Mouse (Mus musculus) MEL (cell line): ENCODE data around the gene Safb. TPM values are rescaled to one million over a fixed set of nuclear protein-coding genes. Genes with fewer than 3 reads are reported as not detected.
A peak's percentile ranks its signal among the peaks of the same experiment; 100 is the strongest.

ENCODE experiments used
- DNase-seq: peaks from one replicate; pipeline ENCODE4 v3.0.0; 2011; ENCODE audit warnings: low read depth, low spot score
- H3K27ac ChIP-seq: 2 replicates; pipeline ENCODE4 v1.5.1; 2012; ENCODE audit warnings: low read depth, mild to moderate bottlenecking, control low read depth, low read length, moderate library complexity; ENCODE audit not compliant: control insufficient read depth
- H3K27me3 ChIP-seq, 2 experiments: fragments of 150-350 bp in 1 of 2; sonication (generic) in 1 of 2; 2 replicates each; pipeline ENCODE4 v1.6.1; 2012; ENCODE audit warnings: low read length in 2 of 2, mild to moderate bottlenecking in 2 of 2, improper control_type of control experiment in 1 of 2, moderate library complexity in 1 of 2; ENCODE audit not compliant: insufficient read depth in 2 of 2, control insufficient read depth in 1 of 2
- H3K36me3 ChIP-seq, 2 experiments: 2 replicates each; pipeline ENCODE4 v1.6.1; 2012 to 2014; ENCODE audit warnings: low read length in 2 of 2, improper control_type of control experiment in 1 of 2, inconsistent platforms in 1 of 2, mild to moderate bottlenecking in 1 of 2; ENCODE audit not compliant: insufficient read depth in 2 of 2, control insufficient read depth in 1 of 2
- H3K4me1 ChIP-seq, 2 experiments: fragments of 150-350 bp in 1 of 2; sonication (generic) in 1 of 2; 2 replicates each; pipeline ENCODE4 v1.6.1; 2012; ENCODE audit warnings: low read length in 2 of 2, improper control_type of control experiment in 1 of 2, mild to moderate bottlenecking in 1 of 2; ENCODE audit not compliant: insufficient read depth in 2 of 2, control insufficient read depth in 1 of 2
- H3K4me3 ChIP-seq, 2 experiments: fragments of 150-350 bp in 1 of 2; sonication (generic) in 1 of 2; 2 replicates each; pipeline ENCODE4 v1.5.1; 2012; ENCODE audit warnings: low read depth in 2 of 2, low read length in 2 of 2, mild to moderate bottlenecking in 2 of 2, moderate library complexity in 2 of 2, control low read depth in 1 of 2, improper control_type of control experiment in 1 of 2; ENCODE audit not compliant: control insufficient read depth in 1 of 2, insufficient read depth in 1 of 2
- H3K79me2 ChIP-seq: 2 replicates; pipeline ENCODE4 v1.6.1; 2012; ENCODE audit warnings: mild to moderate bottlenecking, low read length, moderate library complexity; ENCODE audit not compliant: control insufficient read depth, poor library complexity, insufficient read depth
- H3K9ac ChIP-seq: 2 replicates; pipeline ENCODE4 v1.6.1; 2012; ENCODE audit warnings: low read depth, mild to moderate bottlenecking, control low read depth, low read length, moderate library complexity; ENCODE audit not compliant: control insufficient read depth, poor library complexity, severe bottlenecking
- H3K9me3 ChIP-seq: fragments of 150-350 bp; sonication (generic); replicated peaks from 2 replicates; pipeline ENCODE4 v1.6.1; 2012; ENCODE audit warnings: mild to moderate bottlenecking, low read length, improper control_type of control experiment, moderate library complexity; ENCODE audit not compliant: insufficient read depth
- ELF1 ChIP-seq: IDR thresholded peaks from 2 replicates; pipeline ENCODE4 v1.6.1; 2014; ENCODE audit warnings: low read depth, mild to moderate bottlenecking, inconsistent platforms, low read length, improper control_type of control experiment, moderate library complexity
- ETS1 ChIP-seq: IDR thresholded peaks from 2 replicates; pipeline ENCODE4 v1.6.1; 2012; ENCODE audit warnings: low read depth, mild to moderate bottlenecking, inconsistent platforms, low read length, improper control_type of control experiment, moderate library complexity
- GABPA ChIP-seq: IDR thresholded peaks from 2 replicates; pipeline ENCODE4 v1.6.1; 2012; ENCODE audit warnings: low read depth, mild to moderate bottlenecking, inconsistent platforms, low read length, improper control_type of control experiment, moderate library complexity
- KAT2A ChIP-seq: conservative IDR thresholded peaks from 2 replicates; pipeline ENCODE4 v1.6.1; 2012; ENCODE audit warnings: low read depth, low read length, improper control_type of control experiment, inconsistent platforms
- MEF2A ChIP-seq: IDR thresholded peaks from 2 replicates; pipeline ENCODE4 v1.6.1; 2014; ENCODE audit warnings: low read depth, mild to moderate bottlenecking, inconsistent platforms, low read length, improper control_type of control experiment; ENCODE audit not compliant: poor library complexity, insufficient replicate concordance, severe bottlenecking; ENCODE audit errors: extremely low read depth
- MXI1 ChIP-seq: IDR thresholded peaks from 2 replicates; pipeline ENCODE4 v1.6.1; 2011; ENCODE audit warnings: mild to moderate bottlenecking, low read depth, low read length, improper control_type of control experiment
- MYB ChIP-seq: IDR thresholded peaks from 2 replicates; pipeline ENCODE4 v1.6.1; 2011; ENCODE audit warnings: mild to moderate bottlenecking, low read depth, low read length, improper control_type of control experiment
- NELFE ChIP-seq: IDR thresholded peaks from 2 replicates; pipeline ENCODE4 v1.6.1; 2011; ENCODE audit warnings: low read depth, low read length, improper control_type of control experiment
- NRF1 ChIP-seq: IDR thresholded peaks from 2 replicates; pipeline ENCODE4 v1.6.1; 2014; ENCODE audit warnings: low read depth, mild to moderate bottlenecking, inconsistent platforms, low read length, improper control_type of control experiment, moderate library complexity; ENCODE audit not compliant: poor library complexity, insufficient read depth, severe bottlenecking
- RAD21 ChIP-seq: IDR thresholded peaks from 2 replicates; pipeline ENCODE4 v1.6.1; 2011; ENCODE audit warnings: mild to moderate bottlenecking, low read depth, low read length, improper control_type of control experiment
- SIN3A ChIP-seq: IDR thresholded peaks from 2 replicates; pipeline ENCODE4 v1.6.1; 2012; ENCODE audit warnings: low read length, improper control_type of control experiment, inconsistent platforms
- USF1 ChIP-seq: IDR thresholded peaks from 2 replicates; pipeline ENCODE4 v1.6.1; 2014; ENCODE audit warnings: low read depth, mild to moderate bottlenecking, inconsistent platforms, low read length, improper control_type of control experiment, moderate library complexity
- USF2 ChIP-seq, 2 experiments: IDR thresholded peaks; 2 replicates each; pipeline ENCODE4 v1.6.1; 2011 to 2012; ENCODE audit warnings: improper control_type of control experiment in 2 of 2, low read length in 2 of 2, borderline replicate concordance in 1 of 2, inconsistent platforms in 1 of 2, low read depth in 1 of 2, mild to moderate bottlenecking in 1 of 2; ENCODE audit not compliant: insufficient read depth in 1 of 2
- polyA plus RNA-seq, 2 experiments: library from polyadenylated mRNA; stranded (reverse) in 1 of 2; unstranded in 1 of 2; fragments of >175 nt in 1 of 2; fragments of >200 nt in 1 of 2; gene quantifications; 2 replicates each; pipeline versions ENCODE4 v1.2.1 to v1.2.4; 2012; ENCODE audit warnings: low replicate concordance in 2 of 2, low read depth in 1 of 2; ENCODE audit not compliant: insufficient read length in 2 of 2, insufficient read depth in 1 of 2, missing spikeins in 1 of 2
- total RNA-seq: library from RNA; depleted of rRNA; stranded (reverse); fragments of 300-350 nt; gene quantifications from 2 replicates; pipeline ENCODE4 v1.2.3, GENCODE M21; 2012

The Safb gene
- total and polyA plus RNA-seq, 3 experiments, result 87.3 to 203 TPM; not detected in 1

- Histone ChIP-seq H3K9ac (peak overlapping the region; percentile 48), H3K4me1 (peaks cover 0 to 2% of the 10 kb centered on the region in 2 experiments; a peak in 1 of 4 replicates), H3K4me3 (peak overlapping the region; percentile 11 to 67), H3K9me3 (no peaks in the 10 kb centered on the region), H3K27me3 (no peaks in the 10 kb centered on the region; a peak in 1 of 4 replicates), H3K36me3 (no peaks in the 10 kb centered on the region), H3K27ac (no peak overlapping the region), H3K79me2 (no peaks in the 10 kb centered on the region)
- peak; percentile 39 for DNase-seq
- TF ChIP-seq USF2 (IDR thresholded peaks at IDR 0.05; ENCODE audit: borderline replicate concordance in 1 of 2, insufficient read depth in 1 of 2, low read depth in 1 of 2, low read length in 2 of 2) (0 out of 4 replicates have a peak, but pooled peaks of 1 of the 2 experiments have one; percentile 7), NRF1 (no peak), ELF1 (peak; percentile 45; the same call in 1 of the 2 replicates), ETS1 (no peak), USF1 (peak; percentile 80), GABPA (no peak), SIN3A (peak; percentile 59)
Observed at GRCm38 (mm10) chr17:56647546-56647945, 62.9 kb downstream of the Safb start.

- no peaks in the 10 kb centered on the region for H3K27me3 ChIP-seq
- no peaks in the 10 kb centered on the region for H3K79me2 ChIP-seq
- peaks cover 0 to 2% of the 10 kb centered on the region in 2 experiments; a peak in 1 of 4 replicates for H3K4me1 ChIP-seq
- H3K9me3 ChIP-seq, result no peaks in the 10 kb centered on the region
- no peaks in the 10 kb centered on the region for H3K36me3 ChIP-seq
- TF ChIP-seq MXI1, result no peak
- no peak for TF ChIP-seq MYB
- TF ChIP-seq, all 39 proteins: peak for 0
- Histone ChIP-seq H3K27ac (no peak overlapping the region), H3K4me3 (no peak overlapping the region), H3K9ac (no peak overlapping the region)
- DNase-seq, result peak; percentile 69
Observed at GRCm38 (mm10) chr17:56651801-56652200, 67.2 kb downstream of the Safb start.

GRCm38 (mm10) chr17:56654771-56655170 is 70.1 kb downstream of the Safb start:
- no peak overlapping the region for H3K27ac ChIP-seq
- no peaks in the 10 kb centered on the region for H3K36me3 ChIP-seq
- H3K9me3 ChIP-seq, result no peaks in the 10 kb centered on the region
- H3K4me1 ChIP-seq, result no peaks in the 10 kb centered on the region
- H3K79me2 ChIP-seq, result no peaks in the 10 kb centered on the region
- no peak overlapping the region for H3K9ac ChIP-seq
- H3K27me3 ChIP-seq, result no peaks in the 10 kb centered on the region
- no peak for DNase-seq
- TF ChIP-seq KAT2A (no peak), NELFE (no peak), MEF2A (no peak), RAD21 (no peak)
- H3K4me3 ChIP-seq, result no peak overlapping the region
